Mouse (Mus musculus) fibroblast of lung, adult 2 months (primary cell): ENCODE results near the gene Ptprd.
"Not testable (repeated sequence)": the region's sequence is repeated elsewhere in the genome, so short reads cannot be mapped to it uniquely, and the experiment has no call there.

Source experiments
- DNase-seq: peaks from one replicate; pipeline ENCODE4 v3.0.0-alpha.2; 2011; ENCODE audit warnings: low read depth

The Ptprd gene

GRCm38 (mm10) chr4:76448678-76449465, 1762.9 kb downstream of the Ptprd start:
- no peak for DNase-seq

GRCm38 (mm10) chr4:76447396-76447795, 1764.4 kb downstream of the Ptprd start:
- no peak for DNase-seq

GRCm38 (mm10) chr4:76444778-76445177, 1767.0 kb downstream of the Ptprd start:
- no peak for DNase-seq

- DNase-seq: no peak
Observed at GRCm38 (mm10) chr4:76443553-76443952, 1768.2 kb downstream of the Ptprd start.

GRCm38 (mm10) chr4:76440791-76441364, 1770.9 kb downstream of the Ptprd start:
- DNase-seq: no peak

- DNase-seq: no peak
Observed at GRCm38 (mm10) chr4:76438496-76439079, 1773.2 kb downstream of the Ptprd start.

GRCm38 (mm10) chr4:76438068-76438467, 1773.7 kb downstream of the Ptprd start:
- no peak for DNase-seq

GRCm38 (mm10) chr4:76435920-76436319, 1775.8 kb downstream of the Ptprd start:
- no peak for DNase-seq

- DNase-seq: no peak
Observed at GRCm38 (mm10) chr4:76429769-76430168, 1782.0 kb downstream of the Ptprd start.

- DNase-seq: not testable (repeated sequence)
Observed at GRCm38 (mm10) chr4:76427036-76427435, 1784.7 kb downstream of the Ptprd start.

- DNase-seq: no peak
Observed at GRCm38 (mm10) chr4:76425230-76425575, 1786.6 kb downstream of the Ptprd start.

- DNase-seq: peak; percentile 69
Observed at GRCm38 (mm10) chr4:76424324-76425229, 1787.2 kb downstream of the Ptprd start.

- no peak for DNase-seq
Observed at GRCm38 (mm10) chr4:76422113-76422512, 1789.6 kb downstream of the Ptprd start.

- DNase-seq: no peak
Observed at GRCm38 (mm10) chr4:76419641-76420040, 1792.1 kb downstream of the Ptprd start.

GRCm38 (mm10) chr4:76417676-76418075, 1794.1 kb downstream of the Ptprd start:
- DNase-seq: no peak

- no peak for DNase-seq
Observed at GRCm38 (mm10) chr4:76415624-76416023, 1796.1 kb downstream of the Ptprd start.

GRCm38 (mm10) chr4:76414591-76414990, 1797.2 kb downstream of the Ptprd start:
- no peak for DNase-seq

- no peak for DNase-seq
Observed at GRCm38 (mm10) chr4:76410053-76410452, 1801.7 kb downstream of the Ptprd start.

- DNase-seq: no peak
Observed at GRCm38 (mm10) chr4:76409159-76409558, 1802.6 kb downstream of the Ptprd start.

GRCm38 (mm10) chr4:76405862-76406454, 1805.8 kb downstream of the Ptprd start:
- no peak for DNase-seq

- DNase-seq: no peak
Observed at GRCm38 (mm10) chr4:76403219-76403618, 1808.5 kb downstream of the Ptprd start.

- no peak for DNase-seq
Observed at GRCm38 (mm10) chr4:76387887-76388286, 1823.9 kb downstream of the Ptprd start.
